Mouse (Mus musculus) left cerebral cortex, adult 2 months (tissue): ENCODE data around the gene Cacng8. TPM values are rescaled to one million over a fixed set of nuclear protein-coding genes. Genes with fewer than 3 reads are reported as not detected.

ENCODE experiments used
- DNase-seq, 2 experiments: peaks; one replicate each; pipeline ENCODE4 v3.0.0; 2021 to 2022; ENCODE audit warnings: low spot score in 2 of 2, mixed read lengths in 1 of 2; ENCODE audit errors: extremely low spot score in 1 of 2
- H3K27ac ChIP-seq: fragments of 200-600 bp; 2 replicates; pipeline ENCODE4 v1.8.1; 2022
- H3K4me3 ChIP-seq: fragments of 200-600 bp; 2 replicates; pipeline ENCODE4 v1.8.1; 2022
- CTCF ChIP-seq: fragments of 200-600 bp; IDR thresholded peaks from 2 replicates; pipeline ENCODE4 v1.8.1; 2022; ENCODE audit warnings: antibody characterized with exemption, mild to moderate bottlenecking, moderate library complexity
- intact Hi-C: fragments of 180-260 bp; cut with DNase I; formaldehyde crosslinking; loops from one replicate; pipeline ENCODE4 v1.15.1; 2025
- total RNA-seq, 2 experiments: library from RNA; stranded (reverse); gene quantifications; 2 replicates each; pipeline ENCODE4 v1.2.3; 2021

Cacng8 gene
- total RNA-seq, 2 experiments from 2014 or later: 176 to 186 TPM

DNA sequence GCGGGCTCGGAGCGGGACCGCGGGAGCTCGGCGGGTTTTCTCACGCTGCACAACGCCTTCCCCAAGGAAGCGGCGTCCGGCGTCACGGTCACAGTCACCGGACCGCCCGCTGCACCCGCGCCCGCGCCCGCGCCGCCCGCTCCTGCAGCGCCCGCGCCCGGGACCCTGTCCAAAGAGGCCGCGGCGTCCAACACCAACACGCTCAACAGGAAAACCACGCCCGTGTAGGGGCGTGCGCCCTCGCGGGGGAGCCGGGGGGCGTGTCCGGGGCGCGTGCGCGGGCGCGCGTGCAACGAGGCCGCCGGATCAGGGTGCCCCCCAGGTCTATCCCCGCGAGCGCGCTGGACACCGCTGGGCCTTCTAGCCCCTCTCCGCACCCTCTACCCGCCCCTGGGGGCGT lies 24.9 kb downstream of the Cacng8 start:
- Histone ChIP-seq H3K4me3 (peak overlapping the region; percentile 47), H3K27ac (no peak overlapping the region)
- DNase-seq: peak; percentile 39 to 49
- no peak for TF ChIP-seq CTCF
- intact Hi-C loops: no loop called here

DNA sequence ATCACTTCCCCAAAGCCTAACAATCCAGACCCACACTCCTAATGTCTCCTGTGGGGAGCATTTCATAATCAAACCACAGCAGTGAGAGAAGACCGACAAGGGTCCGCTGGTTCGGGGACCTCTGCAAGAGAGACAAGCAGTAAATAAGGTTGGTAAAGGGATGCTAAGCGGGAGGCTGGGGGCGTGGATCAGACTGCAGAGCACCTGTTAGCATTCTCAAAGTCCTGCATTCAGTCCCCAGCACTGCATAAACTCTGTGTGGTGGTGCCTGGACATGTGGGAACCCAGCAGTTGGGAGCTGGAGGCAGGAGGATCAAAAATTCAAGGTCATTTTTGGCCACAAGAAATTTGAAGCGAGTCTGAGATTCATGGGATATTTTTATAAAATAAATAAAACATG lies 29.5 kb downstream of the Cacng8 start:
- DNase-seq: no peak
- Histone ChIP-seq H3K27ac (no peak overlapping the region), H3K4me3 (no peak overlapping the region)
- intact Hi-C loops: no loop called here
- TF ChIP-seq CTCF: no peak

GRCm38 (mm10) chr7:3420466-3420865 lies 30.0 kb downstream of the Cacng8 start:
- H3K27ac ChIP-seq: no peak overlapping the region
- no peak for TF ChIP-seq CTCF
- no peak overlapping the region for H3K4me3 ChIP-seq
- DNase-seq: no peak
- intact Hi-C loops: no loop called here

DNA sequence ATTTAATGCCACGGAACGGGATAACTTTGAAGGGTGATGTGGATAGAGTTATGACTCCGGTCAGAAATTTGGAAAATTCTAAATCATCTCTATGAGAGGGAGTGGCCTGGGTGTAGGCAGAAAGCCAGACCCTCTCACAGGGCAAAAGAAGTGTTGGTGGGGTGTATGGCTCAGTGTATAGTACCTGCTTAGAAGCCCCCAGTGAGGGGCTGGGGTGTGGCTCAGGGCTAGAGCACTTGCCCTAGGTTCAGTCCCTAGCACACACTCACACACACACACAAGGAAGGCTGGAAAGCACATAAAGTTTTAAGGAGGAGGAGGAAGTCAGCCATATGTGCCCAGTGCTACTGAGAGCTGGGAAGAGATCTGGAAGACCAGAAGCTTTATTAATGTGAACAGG lies 30.8 kb downstream of the Cacng8 start:
- intact Hi-C loops: no loop called here
- Histone ChIP-seq H3K4me3 (no peak overlapping the region), H3K27ac (no peak overlapping the region)
- no peak for DNase-seq
- no peak for TF ChIP-seq CTCF

DNA sequence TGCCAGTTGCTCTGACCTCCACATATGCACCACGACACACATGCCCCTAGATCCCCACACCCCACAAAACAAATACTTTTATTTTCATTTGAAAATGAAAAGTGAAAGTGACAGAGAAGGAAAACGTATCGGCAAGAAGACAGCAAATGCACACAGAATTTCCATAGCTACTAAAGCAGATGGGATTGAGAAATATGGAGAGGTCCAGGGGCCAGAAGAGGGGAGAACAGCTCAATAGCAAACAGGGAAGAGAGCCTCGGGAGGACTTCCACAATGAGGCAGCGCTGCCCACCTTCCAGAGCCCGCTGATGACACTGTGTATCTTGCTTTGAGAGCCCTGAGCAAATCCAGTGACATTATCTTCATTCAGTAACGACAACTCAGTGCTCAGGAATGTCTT lies 31.6 kb downstream of the Cacng8 start:
- no peak overlapping the region for H3K4me3 ChIP-seq
- no peak for DNase-seq
- intact Hi-C loops: no loop called here
- TF ChIP-seq CTCF: no peak
- no peak overlapping the region; the same call in 1 of the 2 replicates for H3K27ac ChIP-seq

- no peak for TF ChIP-seq CTCF
- Histone ChIP-seq H3K27ac (peak overlapping the region; percentile 5; the same call in 1 of the 2 replicates), H3K4me3 (peak overlapping the region; percentile 36)
- intact Hi-C loops: no loop called here
- peak in 1 of 2 experiments; percentile 28 for DNase-seq
Measured at GRCm38 (mm10) chr7:3423430-3423829, 32.9 kb downstream of the Cacng8 start.

- Histone ChIP-seq H3K4me3 (peak within 1 kb of the TSS; percentile 36), H3K27ac (peak within 1 kb of the TSS; percentile 5; the same call in 1 of the 2 replicates)
- TF ChIP-seq CTCF: no peak
- no peak for DNase-seq
- intact Hi-C loops: no loop called here
Measured at GRCm38 (mm10) chr7:3423895-3424294, 33.4 kb downstream of the Cacng8 start, which contains the start of gene Cacng6. Cacng6 (plus strand) TSS chr7:3424195.

- no peak for TF ChIP-seq CTCF
- intact Hi-C loops: no loop called here
- Histone ChIP-seq H3K4me3 (no peak overlapping the region), H3K27ac (no peak overlapping the region)
- DNase-seq: no peak
Measured at GRCm38 (mm10) chr7:3425141-3425540, 34.7 kb downstream of the Cacng8 start.

GRCm38 (mm10) chr7:3430161-3430560 lies 39.7 kb downstream of the Cacng8 start:
- no peak for TF ChIP-seq CTCF
- intact Hi-C loops: no loop called here

DNA sequence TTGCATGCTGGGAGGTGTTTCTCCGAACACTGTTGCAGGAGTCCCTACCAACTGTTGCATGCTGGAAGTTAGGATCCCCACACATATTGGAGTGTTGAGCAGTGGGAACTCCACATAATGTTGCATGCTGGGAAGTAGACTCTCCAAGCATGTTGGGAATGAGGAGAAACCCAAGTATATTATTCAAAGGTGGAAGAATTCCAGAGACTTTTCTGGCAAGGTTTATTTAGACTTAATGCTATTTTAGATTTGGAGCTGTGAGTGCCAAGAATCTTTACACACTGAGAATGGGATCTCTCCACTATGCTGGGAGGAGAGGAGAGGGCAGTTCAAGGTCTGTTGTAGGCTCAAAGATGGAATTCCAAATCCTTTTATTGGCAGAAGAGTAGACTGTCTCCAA lies 41.6 kb downstream of the Cacng8 start:
- intact Hi-C loops: no loop called here
- no peak for DNase-seq
- H3K4me3 ChIP-seq: no peak overlapping the region
- TF ChIP-seq CTCF: no peak
- H3K27ac ChIP-seq: no peak overlapping the region

More at GRCm38 (mm10) chr7:3430161-3430560, 39.7 kb downstream of the Cacng8 start:
- Histone ChIP-seq H3K27ac (no peak overlapping the region), H3K4me3 (no peak overlapping the region)
- no peak for DNase-seq

- DNase-seq: no peak
- intact Hi-C loops: no loop called here
- Histone ChIP-seq H3K27ac (no peak overlapping the region), H3K4me3 (no peak overlapping the region)
- TF ChIP-seq CTCF: no peak
Measured at GRCm38 (mm10) chr7:3437941-3438340, 47.5 kb downstream of the Cacng8 start.

DNA sequence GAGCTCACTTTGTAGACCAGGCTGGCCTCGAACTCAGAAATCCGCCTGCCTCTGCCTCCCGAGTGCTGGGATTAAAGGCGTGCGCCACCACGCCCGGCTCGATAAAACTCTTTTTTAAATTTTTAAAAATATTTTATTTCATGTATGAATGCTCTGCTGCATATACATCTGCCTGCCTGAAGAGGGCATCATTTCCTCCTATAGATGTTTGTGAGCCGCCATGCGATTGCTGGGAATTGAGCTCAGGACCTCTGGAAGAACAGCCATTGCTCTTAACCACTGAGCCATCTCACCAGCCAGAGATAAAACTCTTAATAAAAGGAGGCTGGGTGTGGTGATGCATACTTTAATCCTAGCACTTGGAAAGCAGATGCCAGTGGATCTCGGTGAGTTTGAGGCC lies 49.5 kb downstream of the Cacng8 start:
- DNase-seq: no peak
- Histone ChIP-seq H3K4me3 (no peak overlapping the region), H3K27ac (no peak overlapping the region)
- intact Hi-C loops: no loop called here
- TF ChIP-seq CTCF: peak; percentile 1; the same call in 1 of the 2 replicates

DNA sequence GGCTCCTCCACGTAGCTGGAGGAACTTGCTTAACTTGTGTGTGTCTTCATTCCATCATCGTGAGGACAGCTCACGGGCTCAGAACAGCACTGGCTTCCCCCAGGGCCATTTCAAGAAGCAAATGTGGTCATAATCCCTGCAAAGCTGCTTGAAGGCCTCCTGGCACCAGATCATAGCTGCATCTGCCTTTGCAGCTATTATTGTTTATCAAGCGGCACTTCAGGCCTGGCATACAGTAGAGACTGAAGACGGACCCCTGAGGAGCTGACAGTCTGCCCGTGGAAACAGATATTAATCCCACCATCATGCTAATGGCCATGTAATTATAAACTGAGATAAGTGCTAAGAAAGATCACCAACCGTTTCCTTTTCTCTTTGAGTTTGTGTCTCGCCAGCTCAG lies 50.0 kb downstream of the Cacng8 start:
- no peak for DNase-seq
- Histone ChIP-seq H3K27ac (no peak overlapping the region), H3K4me3 (no peak overlapping the region)
- TF ChIP-seq CTCF: no peak
- intact Hi-C loops: no loop called here
